Mouse (Mus musculus) megakaryocyte progenitor cell, adult 5-6 weeks (primary cell): Measurements from ENCODE around the gene Pappa2. TPM values are rescaled to one million over a fixed set of nuclear protein-coding genes. Genes with fewer than 3 reads are reported as not detected.
A peak's percentile ranks its signal among the peaks of the same experiment; 100 is the strongest.

Experiments used
- ATAC-seq: replicated peaks from 2 replicates; pipeline ENCODE4 v1.8.0; 2016; ENCODE audit warnings: mild to moderate bottlenecking, moderate TSS enrichment, inconsistent platforms; ENCODE audit not compliant: poor library complexity
- total RNA-seq, 2 experiments: library from RNA; stranded (forward) in 1 of 2; stranded (reverse) in 1 of 2; fragments of 157-497, 149-512 nt in 1 of 2; fragments of 200-1000 nt in 1 of 2; gene quantifications; 2 replicates each; pipeline versions ENCODE4 v1.2.3 to v1.2.4; 2015 to 2017

The Pappa2 gene
- total RNA-seq (2015) (not detected in 2 replicates), total RNA-seq (2017) (not detected in 2 replicates)

DNA sequence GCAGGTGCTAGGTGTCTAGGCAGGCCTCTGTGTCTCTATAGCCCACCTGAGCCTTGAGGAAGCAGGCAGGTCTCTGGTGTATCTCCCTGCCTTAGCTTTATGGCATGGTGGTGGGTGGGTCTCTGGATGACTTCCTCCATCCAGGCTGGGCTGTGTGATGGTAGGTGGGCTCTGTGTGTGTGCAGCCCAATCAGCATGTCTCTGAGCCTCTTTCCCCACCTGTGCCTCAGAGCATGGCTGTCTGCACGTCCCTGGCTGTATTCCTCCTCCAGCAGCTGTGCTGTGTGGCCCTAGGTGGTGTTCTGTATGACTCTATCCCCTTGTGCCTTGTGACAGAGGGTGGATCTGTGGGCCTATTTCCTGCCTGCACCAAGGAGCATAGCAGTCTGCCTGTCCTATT lies at the start of gene Pappa2:
Gene Pappa2, minus strand, starts transcription at position 101 of the 400 bp plus-strand sequence.
- no peak for ATAC-seq

DNA sequence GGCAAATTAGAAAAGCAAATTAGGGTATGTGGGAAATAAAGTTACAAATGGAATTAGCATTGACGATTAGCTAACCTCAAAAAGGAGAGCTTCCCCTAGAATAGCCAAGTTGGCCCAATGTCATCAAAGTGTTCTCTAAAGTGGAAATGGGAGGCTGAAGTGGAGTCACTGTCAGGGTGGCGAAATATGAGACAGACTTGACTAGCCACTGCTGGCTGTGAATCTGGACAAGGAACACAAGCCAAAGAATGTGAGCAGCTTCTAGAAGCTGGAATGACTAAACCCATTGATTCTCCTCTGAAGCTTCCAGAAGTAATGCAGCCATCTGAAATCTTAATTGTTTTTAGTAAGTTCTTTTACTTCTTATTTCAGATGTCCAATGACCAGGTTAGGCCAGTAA lies 48.8 kb upstream of the Pappa2 start:
- ATAC-seq: no peak

DNA sequence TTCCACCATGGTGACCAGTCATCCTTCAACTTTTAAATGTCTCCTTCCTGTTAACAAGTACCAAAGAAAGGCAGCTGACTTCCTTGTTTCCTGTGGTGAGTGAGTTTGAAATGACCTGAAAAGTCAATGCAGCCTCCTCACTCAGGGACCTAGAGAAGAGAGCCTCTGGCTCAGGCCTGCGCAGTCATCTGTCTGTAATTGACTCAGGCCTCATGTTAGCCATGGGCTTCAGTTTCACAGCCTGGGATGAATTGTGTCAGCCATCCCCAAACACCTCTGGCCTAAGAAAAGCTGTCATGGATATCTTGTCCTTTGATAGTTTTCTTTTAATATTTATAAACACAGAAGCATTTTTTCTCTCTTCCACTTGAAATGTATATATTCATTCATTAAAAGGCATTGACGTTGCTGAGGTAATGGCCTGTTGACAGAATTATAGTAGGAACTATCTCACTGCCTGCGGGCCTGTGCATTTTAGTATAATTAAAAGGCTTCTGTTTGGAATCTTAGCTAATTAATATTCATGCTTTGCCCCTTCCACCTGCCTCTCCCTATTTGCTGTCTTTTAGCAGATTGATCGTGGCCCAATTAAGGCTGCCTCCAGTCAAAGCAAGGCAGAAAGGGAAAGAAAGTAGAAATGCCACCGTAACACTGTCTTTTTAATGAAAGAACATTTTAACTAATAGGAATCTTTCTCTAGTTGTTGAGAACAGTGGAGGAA lies 34.8 kb upstream of the Pappa2 start:
- ATAC-seq: no peak

DNA sequence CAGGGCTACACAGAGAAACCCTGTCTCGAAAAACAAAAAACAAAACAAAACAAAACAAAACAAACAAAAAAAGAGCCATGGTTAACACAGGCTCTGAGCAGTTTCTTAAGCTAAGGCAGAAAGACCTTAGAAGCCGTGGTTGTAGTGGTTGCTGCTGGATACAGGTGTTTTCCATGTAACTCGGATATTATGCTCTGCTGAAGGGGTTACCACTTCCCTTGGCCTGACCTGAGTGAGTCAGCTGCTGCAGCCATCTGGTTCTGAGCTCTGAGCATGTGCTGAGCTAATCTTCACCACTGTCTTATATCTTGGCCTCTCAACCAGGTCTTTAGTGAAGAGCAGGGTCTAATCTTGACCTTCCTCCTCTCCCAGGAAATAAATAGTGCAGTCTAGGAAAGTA lies 6.8 kb upstream of the Pappa2 start:
- ATAC-seq: no peak

DNA sequence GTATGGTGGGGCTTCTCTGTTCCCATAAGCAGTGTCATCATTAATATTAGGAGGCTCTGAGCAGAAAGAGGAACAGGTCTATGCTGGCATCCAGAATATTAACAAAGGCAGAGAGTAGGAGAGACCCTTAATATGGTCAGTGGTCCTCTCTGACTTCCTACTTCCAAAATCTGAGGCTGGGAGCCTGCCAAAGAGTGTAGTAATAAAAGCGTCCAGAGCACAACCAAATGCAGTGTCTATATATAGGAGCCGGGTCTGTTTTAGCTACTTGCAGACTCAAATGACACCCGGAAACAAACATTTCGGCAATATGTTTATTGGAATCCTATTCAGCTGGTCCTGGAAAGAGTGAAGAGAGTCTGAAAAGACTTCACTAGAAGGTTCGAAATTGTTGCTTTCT lies 17.9 kb downstream of the Pappa2 start:
- ATAC-seq: no peak

DNA sequence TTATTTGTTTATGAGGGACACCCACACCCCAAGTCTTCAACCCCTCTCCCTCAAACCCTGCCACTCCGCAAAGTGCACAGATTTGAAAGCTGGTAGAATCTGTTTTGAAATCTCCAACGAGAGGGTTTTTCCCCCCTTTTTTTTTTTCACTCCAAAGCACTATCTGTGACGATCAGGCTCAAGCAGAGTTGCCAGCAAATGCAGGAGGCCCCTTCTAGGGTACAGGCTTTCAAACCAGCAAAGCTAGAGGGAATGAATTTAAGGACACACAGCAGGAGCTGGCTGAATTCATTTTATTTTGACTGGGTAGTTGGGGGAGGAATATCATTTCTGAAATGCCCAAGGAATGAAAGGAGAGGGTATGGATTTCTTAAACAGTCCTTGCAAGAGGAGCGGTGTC lies 19.3 kb downstream of the Pappa2 start:
- no peak for ATAC-seq

DNA sequence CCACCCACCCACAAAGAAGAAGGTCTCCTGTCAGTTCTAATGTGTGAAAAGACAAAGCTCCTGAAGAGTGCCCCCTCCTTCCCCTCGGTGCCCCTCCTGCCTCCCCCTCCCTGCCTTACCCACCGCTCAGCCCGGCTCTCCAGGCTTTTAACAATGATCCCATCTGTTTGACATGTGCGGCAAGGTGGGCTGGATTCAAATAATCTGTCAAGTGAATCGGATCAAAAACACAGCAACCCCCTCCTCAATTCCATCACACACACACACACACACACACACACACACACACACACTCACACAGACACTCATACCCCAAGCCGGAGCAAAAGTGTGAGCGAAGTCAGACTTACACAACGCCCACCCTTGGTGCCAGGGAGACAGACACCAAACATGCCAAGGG lies 19.7 kb downstream of the Pappa2 start:
- no peak for ATAC-seq

DNA sequence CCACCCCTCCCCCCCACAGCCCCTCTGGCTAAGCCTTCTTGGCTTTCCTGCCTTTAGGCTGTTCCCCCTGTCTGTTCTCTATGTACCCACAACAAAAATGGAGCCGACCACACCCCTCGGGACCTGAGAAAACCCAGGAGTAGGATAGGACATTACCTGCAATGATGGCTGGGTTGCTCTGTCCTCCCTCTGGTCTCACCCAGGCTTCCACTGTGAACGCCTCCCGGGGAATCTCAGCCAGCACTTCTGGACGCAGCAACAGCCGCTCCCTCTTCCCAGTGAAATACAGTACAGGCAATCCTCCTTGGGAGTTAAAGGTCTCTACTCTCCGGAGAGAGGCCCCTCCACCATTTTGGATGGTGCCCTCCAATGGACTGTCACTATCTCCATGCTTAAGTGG lies 23.9 kb downstream of the Pappa2 start:
- ATAC-seq: no peak

DNA sequence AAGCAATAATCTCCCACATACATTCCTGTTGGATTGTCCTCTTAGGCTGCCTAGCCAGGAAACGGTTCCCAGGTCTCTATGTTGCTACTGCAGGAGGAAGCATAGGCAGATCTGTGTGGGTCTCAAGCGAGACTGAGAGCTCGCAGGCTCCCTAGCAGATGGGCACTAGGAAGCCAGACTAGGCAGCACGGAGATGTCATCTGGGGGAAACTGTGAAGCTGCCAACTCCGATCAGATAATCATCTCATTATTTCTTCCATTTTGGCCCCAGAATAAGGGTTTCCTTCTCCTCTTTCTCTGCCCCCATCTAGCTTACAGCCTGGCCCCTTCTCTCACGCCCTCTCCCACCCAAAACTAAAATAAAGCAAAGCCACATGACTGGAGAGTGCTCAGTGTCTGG lies 25.5 kb downstream of the Pappa2 start:
- no peak for ATAC-seq

DNA sequence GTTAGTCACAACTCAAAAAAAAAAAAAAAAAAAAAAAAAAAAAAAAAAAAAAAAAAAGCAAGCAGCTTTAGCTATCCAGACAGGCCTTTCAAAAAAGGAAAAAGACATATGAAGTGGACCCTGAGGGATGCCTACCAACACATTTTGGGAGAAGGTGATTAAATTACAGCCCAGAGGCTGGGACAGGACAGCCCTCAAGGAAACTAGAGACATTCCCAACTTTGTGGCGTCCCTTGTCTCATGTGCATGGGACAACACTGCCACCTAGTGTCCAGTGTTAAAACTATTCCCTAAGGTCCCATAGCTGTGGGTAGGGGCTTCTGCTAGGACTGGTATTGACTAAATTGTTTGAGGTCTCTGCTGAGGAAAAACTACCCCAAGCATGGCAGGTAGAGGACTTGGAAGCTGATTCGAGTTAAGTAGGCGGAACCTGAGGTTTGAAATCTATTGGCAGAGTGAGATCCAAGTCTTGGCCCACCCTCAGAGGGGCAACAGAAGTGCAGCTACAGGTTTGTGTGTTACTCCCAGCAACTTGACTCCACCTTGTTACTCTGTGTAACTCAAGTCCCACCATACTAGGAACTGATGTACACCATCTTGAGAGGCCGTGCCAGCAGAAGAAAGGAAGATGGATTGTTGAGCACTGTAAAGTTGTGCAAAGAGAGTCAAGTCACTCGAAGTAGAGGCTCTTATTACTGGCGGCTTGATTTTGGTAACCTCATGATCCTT lies 26.6 kb downstream of the Pappa2 start:
- ATAC-seq: peak; percentile 96

DNA sequence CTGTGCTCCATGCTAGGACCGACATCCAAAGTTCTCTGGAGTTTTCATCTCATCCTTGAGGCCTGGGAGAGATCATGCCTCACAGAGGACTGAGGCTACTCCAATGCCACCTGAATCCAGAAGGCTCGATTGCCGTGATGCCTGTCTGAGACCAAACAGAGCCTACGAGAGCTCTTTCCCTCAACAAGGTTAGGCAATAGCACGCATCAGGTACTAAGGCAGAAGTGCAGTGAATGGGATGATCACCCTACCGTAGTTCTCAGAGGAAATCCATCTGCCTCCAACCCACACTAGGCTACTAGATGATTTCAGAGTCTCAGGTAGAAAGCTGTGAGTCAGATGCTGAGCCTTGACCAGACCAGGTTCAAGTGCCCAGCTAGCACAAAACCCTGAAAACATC lies 31.2 kb downstream of the Pappa2 start:
- ATAC-seq: no peak

DNA sequence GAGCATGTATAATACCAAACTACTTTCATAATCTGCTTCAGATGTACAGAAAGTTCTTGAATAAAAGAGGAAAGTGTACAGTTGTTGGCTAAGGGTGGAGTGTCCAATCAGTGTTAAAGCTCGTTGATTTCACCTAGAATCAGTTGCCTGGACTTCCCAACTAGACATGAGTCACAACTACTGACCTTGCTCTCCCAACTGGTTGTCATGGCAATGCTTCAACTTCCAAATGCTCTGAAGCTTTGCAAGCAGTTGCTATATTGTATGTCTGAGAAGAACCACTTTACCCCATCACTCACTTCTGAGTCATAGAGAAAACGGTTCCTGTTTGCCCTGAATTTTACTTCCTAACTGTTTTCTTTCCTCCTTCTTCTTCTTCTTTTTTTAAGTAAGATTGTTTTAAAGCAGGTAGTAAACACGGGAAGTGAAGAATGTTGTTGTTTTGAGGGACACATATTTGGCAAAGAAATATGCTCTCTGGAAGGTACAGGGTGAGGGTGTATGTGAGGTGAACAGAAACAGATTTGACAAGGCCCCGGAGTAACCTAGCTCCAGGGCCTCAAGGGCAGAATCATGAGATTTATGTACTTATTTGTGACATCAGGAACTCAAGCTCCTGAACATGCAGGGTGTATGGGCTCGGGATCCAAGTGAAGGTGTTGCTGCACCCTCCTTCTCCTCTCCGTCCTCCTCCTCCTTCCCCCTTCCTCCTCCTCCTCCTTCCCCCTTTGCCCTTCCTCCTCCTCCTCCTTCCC lies 32.1 kb downstream of the Pappa2 start:
- ATAC-seq: no peak

DNA sequence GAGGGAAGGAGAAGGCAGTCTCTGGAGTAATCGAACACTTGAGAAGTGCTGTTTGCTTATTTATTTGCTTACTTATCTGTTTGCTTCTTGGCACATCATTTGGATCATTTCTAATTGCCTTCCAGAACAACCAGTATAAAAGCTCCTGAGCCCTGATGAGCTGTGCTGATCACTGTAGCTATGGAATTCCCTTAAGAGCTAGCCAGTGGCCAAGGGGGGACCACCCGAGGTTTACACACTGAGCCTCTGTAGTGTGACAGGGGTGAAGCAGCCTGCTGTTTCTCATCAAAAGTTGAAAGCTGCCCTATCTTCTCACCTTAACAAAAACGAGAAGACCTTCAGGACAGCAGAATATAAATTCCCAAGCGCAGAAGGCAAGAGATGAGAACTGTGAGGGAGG lies 35.4 kb downstream of the Pappa2 start:
- ATAC-seq: no peak

DNA sequence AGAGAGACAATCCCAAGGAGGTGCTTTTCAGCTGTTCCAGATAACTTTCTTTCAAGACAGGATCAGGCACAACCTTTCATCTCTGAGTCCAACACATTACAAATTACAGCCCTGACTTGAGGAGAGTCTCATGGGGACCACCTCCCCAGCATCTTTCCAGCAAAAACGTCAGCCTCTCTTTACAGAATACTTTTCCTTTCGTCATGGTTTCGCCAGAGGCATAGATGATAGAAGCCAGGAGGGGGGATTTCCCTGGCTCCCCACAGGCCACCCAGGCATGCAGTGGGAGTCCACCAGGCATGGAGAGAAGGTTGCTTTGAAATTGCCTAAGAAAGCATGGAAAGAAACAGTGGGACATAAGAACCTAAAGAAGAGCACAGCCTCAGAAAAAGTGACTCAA lies 37.4 kb downstream of the Pappa2 start:
- no peak for ATAC-seq

DNA sequence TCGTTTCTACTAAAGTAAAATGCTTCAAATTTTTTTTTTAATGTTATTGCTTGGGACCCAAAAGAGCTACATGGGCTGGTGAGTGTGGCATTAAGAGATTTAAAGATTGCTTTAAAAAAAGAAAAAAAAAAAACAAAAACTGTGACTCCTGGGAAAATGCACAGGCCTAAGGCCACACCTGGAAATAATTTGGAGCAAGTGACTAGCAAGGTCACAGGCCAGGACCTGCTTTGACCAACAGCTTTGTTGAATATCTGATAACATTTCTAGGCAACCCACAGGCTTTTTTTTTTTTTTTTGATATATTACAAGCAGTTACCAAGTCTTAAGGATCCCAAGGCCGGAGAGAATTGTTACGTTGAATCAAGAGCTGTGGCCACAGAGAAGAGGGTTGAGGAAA lies 39.3 kb downstream of the Pappa2 start:
- no peak for ATAC-seq

DNA sequence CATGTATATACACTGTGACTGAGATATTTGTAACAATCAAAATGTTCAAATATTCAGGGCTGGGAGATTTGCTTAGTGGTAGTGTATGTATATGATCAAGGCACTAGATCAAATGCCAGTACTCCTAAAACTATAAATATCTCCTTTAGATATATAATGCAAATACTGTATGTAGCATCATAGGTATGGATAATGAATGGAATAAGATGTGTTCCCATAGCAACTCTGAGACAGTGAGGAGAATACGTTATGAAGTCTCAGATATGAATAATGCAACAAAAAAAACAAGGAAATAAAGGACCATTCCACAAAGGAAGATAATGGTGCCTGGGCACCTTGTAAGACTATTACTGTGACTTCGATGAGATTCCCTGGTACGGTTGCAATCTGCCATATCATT lies 45.8 kb downstream of the Pappa2 start:
- no peak for ATAC-seq

DNA sequence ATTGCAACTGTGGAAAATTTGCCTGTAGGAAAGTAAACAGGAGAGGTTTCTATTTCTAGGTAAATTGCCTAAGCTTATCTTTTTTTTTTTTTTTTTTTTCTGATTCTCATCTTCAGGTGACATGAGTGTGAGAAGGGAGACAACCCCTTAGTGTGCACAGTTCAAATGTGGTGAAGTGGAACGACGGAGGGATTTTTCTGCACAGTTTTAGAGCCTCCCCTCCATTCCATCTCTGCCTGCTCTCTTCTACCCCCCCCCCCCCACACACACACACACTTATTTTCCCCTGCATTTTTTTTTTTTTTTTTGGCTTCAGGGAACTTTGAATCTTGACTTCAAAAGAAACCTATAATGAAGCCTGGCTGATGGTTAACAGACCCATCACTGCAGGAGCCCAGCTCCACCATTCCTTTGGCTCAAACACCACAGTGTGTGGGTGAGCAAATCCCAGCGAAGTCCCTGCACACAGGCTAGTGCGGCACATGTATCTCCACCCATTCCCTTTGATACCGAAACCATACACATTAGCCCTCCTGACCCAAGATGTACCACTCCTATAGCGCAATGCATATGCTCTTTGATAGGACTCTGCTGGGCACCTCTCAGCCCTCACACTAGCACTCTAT lies 49.0 kb downstream of the Pappa2 start:
- no peak for ATAC-seq

DNA sequence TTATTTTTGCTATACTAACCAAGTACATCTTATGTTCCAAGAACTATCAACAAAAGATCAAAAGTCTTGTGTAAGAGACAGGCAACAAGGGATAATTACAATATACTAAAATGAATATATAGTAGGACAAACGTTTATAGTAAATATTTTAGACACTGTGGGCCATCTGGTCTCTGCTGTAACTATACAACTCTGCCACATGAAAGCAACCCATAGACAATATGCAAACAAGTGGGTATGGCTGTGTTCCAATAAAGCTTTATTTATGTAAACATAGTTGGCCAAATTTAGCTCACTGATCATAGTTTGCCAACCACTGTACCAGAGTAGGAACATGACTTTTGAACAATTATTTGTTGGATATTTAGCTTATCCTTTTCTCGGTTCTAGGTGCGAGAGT lies 50.9 kb downstream of the Pappa2 start:
- no peak for ATAC-seq

DNA sequence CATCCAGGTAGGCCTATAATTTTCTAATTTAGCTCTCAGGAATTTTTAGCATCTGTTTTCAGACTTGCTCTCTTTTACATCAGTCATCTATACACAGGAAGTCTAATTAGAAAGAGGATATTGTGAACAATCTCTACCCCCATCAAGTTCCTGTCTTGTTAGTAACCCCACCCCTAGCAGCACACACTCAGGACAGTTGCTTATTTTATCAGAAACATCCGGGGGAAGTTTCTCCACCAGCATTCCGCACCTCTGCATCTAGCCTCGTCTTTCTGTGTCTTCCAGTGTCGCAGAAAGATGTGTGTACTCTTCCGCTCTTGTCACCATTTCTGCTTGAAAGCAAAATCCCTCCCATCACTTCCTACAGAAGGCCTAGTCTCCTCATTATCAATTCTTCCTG lies 59.8 kb downstream of the Pappa2 start:
- ATAC-seq: no peak

DNA sequence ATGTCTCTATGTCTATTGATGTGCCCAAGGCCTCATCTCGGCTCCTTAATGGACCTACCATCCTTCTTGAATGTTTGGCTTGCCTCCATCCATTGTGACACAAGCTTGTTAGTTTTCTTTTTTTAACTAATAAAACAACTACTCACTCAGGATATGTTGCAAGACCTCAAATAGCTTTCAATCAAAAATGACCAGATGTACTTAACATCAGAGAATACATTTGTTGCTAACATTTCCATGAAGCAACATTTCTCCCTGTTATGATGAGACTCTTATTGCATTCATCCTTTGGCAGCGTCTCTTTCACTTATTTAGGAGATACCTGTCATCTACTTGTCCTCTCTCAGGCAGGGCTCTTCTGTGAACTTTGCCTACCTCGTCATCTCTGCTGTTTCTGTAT lies 61.4 kb downstream of the Pappa2 start:
- ATAC-seq: no peak

DNA sequence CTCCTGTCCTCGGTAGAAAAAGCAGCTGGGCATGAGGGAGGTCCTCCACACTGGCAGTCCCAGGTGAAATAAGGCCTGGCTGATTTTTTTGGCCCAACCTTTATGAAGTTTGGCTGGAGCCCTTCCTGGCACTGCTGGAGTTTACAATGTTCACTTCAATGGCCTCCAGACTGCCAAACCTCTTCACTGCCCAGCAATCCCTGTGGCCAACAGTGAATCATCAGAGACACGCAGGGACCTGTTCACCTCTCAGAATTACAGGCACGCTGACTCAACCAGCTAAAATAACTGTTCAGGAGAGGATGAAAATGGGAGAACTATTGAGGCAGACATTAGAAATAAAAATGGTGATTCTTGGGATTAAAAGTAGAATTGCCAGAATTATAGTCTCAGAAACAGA lies 63.2 kb downstream of the Pappa2 start:
- no peak for ATAC-seq

DNA sequence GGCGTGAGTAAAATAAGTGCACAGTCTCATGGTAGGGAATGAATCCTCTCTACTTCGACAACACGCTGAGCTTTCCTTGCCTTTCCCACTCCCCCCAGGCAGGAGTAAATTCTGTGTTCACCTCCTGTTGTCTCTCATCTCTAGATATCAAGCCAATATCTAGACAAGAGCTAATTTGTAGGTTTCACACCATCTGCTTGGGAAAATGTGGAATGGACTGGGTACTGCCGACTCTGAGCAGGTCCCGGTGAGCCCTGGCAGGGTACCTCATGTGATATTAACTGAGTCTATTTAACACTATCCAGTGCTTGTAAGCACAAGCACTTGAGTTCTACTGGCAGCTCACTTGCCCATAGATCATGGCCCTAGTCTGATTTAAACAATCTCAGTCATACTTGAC lies 64.7 kb downstream of the Pappa2 start:
- ATAC-seq: no peak
